Mouse (Mus musculus): ENCODE data around the gene Nprl3.
"Not testable (repeated sequence)": the region's sequence is repeated elsewhere in the genome, so short reads cannot be mapped to it uniquely, and the experiment has no call there.

Gene Nprl3

DNA sequence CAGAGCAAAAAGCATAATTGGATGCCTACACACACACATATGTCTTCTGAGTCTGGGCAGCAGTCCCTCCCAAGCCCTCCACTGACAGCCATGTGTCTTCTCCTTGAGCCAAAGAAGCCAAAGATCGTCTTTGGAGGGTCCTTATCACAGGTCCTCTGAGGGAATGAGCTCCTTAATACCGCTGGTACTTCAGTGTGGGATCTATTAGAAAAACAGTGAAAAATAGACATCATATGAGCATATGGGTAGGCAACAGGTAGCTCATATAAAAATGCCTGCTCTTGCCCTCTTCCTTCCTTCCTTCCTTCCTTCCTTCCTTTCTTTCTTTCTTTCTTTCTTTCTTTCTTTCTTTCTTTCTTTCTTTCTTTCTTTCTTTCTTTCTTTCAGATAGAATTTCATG lies 17.1 kb upstream of the Nprl3 start:
- DNase-seq (ENCODE audit: low read depth, low spot score): not testable (repeated sequence)

DNA sequence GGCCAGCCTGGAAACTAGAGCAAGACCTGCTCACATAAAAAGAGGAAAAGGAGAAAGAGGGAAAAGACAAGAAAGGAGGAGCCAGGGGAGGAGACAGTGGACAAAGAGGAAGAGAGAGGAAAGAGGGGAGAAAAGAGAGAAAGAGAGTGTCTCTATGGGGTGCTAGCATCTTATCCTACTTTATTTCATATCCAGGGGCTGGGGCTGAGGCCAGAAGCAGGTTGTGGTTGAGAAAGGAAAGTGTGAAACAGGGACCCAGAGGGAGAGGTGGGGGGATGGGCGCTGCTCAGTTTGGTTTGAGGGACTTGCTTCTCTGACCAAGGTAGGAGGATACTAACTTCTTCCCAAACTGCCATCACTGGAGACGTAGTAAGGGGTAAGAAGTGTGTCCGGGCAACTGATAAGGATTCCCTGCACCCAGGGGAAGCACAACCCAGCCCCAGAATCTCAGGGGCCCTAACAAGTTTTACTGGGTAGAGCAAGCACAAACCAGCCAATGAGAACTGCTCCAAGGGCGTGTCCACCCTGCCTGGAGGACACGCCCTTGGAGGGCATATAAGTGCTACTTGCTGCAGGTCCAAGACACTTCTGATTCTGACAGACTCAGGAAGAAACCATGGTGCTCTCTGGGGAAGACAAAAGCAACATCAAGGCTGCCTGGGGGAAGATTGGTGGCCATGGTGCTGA lies 15.7 kb upstream of the Nprl3 start, which contains the start of gene Hba-a1:
Hba-a1 (plus strand) TSS at position 421 of the 687 bp plus-strand sequence.
- not testable (repeated sequence) for DNase-seq (ENCODE audit: low read depth, low spot score)

GRCm38 (mm10) chr11:32281416-32282144 lies 14.1 kb upstream of the Nprl3 start:
- DNase-seq (ENCODE audit: low read depth, low spot score): no peak

- no peak for DNase-seq (ENCODE audit: low read depth, low spot score)
Measured at GRCm38 (mm10) chr11:32280646-32281045, 13.1 kb upstream of the Nprl3 start.

GRCm38 (mm10) chr11:32278458-32278957 lies 11.0 kb upstream of the Nprl3 start:
- DNase-seq (ENCODE audit: low read depth, low spot score): no peak

GRCm38 (mm10) chr11:32277736-32278457 lies 10.4 kb upstream of the Nprl3 start:
- DNase-seq (ENCODE audit: low read depth, low spot score): no peak

DNA sequence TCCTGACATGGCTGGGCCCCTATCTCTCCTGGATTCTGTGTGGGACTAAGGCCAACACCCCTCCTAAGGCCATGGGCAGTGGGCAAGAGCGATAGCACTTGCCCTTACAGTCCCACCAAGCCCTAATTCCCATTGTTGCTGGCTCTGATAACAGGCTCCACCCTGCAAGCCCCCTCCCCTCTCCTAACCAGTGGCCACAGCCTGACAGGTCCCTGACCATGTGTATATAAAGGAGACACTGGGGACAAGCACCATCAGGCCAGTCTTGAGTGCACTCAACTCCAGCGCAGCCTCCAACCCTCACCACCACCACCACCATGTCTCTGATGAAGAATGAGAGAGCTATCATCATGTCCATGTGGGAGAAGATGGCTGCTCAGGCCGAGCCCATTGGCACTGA lies 8.8 kb upstream of the Nprl3 start, which contains the start of gene Hba-x:
Hba-x (plus strand) TSS at position 54 of the 400 bp plus-strand sequence.
- DNase-seq (ENCODE audit: low read depth, low spot score): no peak

DNA sequence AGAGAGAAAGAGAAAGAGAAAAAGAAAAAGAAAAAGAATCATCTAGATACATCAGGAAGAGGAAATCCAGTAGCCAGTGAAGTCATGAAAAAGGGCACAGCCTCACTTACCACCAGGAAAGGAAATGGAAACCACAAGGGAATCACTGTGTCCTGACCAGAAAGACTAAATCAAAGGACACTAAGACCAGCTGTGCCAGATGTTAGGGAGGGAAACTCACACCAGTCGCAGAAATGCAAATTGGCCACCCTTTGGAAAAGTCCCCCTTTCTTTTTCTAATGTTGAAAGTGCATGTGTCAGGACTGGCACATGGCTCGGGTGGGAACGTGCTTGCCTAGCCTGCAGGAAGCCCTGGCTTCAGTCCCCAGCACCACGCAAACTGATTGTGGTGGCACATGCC lies 3.7 kb upstream of the Nprl3 start:
- DNase-seq (ENCODE audit: low read depth, low spot score): peak; percentile 40

DNA sequence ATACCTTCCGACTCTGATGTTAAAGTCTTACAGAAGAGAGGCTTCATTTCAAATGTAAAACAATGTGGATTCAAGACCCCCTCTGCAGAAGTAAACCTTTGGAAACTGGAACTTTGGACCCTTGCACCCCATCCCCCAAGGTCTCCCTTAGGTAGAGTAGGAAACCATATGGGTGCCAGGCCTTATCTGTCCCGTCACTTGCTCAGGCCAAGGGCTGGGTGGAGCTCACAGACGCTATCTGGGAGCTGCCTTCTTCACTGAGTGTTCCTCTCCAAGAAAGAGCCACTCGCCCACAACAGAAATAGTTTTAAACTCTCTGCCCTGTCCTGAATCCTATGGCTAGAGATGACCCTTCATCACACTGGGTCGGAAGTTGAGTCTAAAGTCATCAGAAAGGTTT lies 1.4 kb upstream of the Nprl3 start:
- DNase-seq (ENCODE audit: low read depth, low spot score): no peak

DNA sequence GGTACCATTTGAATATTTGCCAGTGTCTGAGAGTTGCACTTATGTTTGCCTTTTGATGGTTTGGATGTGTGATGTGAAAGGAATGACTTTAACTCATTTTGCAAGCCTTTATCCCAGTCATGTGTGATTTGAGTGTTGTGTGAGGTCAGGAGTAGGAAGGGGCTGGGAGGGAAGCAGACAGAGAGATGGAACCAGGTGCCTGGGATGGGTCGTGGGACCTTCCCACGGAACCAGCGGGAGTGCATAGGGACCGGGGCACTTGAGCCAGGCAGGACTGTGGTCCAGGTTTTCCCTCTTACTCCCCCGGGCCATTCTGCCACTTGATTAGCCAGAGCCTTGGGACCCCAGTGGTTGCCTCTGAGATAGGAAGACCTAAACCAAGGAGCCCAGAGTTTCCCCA lies 457 bp upstream of the Nprl3 start:
- DNase-seq (ENCODE audit: low read depth, low spot score): no peak

DNA sequence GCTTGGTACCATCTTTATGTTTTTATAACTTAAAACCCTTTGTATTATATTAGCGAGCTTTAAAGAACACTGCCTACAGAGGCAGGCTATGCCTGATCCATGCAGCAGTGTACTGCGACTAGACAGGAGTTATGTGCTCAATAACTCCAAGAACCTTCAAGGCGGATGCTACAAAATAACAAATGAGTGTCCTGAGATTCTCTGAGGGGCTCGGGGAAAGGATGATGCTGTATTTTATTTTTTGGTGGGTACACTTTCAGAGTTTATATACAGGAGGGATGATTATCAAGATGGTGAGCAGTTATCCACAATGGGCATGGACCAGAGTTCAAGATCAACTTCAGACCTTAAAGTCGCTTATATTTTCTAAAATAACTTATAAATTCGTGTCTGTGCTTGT lies 731 bp downstream of the Nprl3 start:
- peak; percentile 51 for DNase-seq (ENCODE audit: low read depth, low spot score)

- DNase-seq (ENCODE audit: low read depth, low spot score): no peak
Measured at GRCm38 (mm10) chr11:32266194-32266593, 1.3 kb downstream of the Nprl3 start.

- DNase-seq (ENCODE audit: low read depth, low spot score): no peak
Measured at GRCm38 (mm10) chr11:32265117-32265738, 2.3 kb downstream of the Nprl3 start.

DNA sequence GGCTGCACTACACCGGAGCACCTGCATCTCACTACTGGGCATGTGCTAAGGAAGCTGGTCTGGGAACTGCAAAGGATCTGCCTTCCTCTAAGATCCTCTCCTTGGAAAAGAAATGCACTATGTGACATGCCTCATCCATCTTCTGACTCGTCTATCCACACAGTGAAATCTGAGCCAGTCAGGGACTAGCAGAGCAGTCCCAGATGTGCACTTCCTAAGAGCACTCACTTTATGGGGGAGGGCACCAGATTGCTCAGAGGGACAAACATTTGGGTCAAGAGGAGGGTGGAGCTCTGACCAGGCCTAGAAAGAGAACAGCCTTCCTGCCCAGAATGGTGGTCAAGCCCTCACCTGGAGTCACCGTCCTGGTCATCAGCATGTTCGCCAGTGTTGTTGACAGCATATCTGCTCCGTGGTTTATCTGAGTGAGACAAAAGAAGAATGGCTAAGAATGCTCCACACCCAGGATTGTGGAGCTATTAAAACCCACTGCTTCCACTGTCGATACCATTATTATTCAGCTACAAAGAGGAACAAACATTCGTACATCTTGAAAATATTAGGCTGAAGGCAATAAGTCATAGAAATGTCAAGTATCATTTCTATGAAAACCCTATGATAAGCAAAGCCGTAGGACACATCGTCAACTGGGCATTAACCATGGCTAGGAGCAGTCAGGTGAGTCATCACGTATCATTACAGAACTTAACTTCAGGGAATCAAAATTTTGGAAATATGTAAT lies 4.7 kb downstream of the Nprl3 start:
- no peak for DNase-seq (ENCODE audit: low read depth, low spot score)

GRCm38 (mm10) chr11:32256566-32256965 lies 10.9 kb downstream of the Nprl3 start:
- no peak for DNase-seq (ENCODE audit: low read depth, low spot score)

- no peak for DNase-seq (ENCODE audit: low read depth, low spot score)
Measured at GRCm38 (mm10) chr11:32256146-32256545, 11.4 kb downstream of the Nprl3 start.

GRCm38 (mm10) chr11:32253121-32253520 lies 14.4 kb downstream of the Nprl3 start:
- DNase-seq (ENCODE audit: low read depth, low spot score): no peak

DNA sequence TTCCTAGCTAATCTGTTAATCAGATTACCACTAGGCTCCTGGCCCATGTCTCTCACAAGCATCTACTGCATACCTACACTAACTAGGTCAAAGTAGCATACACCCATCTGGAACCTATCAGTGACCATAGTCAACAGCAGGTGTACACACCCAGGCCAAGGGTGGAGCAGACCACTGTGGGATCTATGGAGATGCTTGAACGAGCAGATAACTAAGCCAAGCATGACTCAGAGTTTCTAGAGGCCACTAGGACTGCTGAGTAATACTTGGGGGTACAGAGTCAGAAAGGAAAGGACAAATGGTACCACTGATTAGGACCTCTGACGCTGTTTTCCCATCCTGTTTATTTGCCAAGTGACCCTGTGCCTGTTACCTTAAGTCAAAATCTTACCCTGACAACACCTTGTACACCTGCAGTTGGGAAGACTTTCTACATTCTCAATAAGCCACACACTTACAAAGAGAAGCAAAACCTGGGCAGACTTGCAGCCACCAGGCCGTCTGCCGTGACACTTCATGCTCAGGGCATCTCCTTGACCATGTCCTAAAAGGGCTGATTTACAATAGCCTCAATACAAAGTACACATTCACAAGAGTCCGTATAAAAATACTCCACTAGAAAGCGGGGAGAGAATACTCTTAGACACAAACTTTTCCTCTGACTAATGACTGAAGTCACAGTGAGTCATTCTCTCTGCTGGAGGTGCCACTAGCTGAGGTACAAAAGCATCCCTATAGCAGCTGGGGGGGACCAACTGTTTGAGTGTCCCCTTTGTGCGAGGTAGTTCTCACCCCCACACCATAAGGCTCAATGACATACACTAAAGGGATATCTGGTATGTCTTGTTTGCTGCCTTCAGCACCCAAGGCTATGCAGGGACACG lies 16.4 kb downstream of the Nprl3 start:
- no peak for DNase-seq (ENCODE audit: low read depth, low spot score)

DNA sequence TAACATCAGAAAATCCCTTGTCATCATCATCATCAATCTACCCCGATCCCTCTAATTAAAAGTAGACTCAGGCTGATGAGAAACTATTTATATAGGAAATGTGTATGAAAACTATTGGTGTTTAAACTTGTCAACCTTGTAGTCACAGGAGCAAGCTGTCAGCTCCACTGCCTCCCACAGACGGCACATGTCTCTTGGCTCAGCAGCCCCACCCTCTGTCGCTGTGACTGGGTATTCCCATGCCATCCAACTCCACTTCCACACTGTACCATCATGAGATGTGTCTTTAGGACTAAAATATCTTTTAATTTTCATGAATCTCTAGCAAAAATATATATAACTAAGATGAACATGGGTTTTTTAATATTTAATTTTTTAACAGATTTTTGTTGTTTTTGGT lies 19.2 kb downstream of the Nprl3 start:
- DNase-seq (ENCODE audit: low read depth, low spot score): no peak

DNA sequence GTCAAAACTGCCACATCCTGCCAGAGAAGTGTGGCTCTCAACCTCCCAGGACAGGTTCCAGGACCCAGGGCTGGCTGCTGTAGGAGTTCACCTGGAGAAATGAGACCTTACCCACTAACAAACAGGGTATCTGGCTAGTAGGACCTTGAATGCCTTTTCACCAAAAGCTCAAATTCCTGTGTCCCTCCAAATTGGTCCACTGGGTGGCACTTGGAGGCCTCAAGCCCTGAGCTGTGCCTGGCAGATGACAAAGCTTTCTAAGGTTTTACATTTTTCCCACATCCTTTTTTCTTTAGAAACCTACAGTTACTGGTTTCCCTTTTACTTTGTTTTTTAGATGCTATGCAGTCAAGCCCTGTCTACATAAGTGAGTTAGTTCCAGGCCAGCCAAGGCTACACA lies 20.4 kb downstream of the Nprl3 start:
- DNase-seq (ENCODE audit: low read depth, low spot score): peak; percentile 34
